Mouse (Mus musculus): Measurements from ENCODE around the gene 1700025C18Rik.

- TF ChIP-seq CTCF (IDR thresholded peaks at IDR 0.05) (peak; percentile 38), EP300 (IDR thresholded peaks at IDR 0.05; ENCODE audit: insufficient read depth, low read depth, low read length) (no peak), POLR2A (IDR thresholded peaks at IDR 0.05; ENCODE audit: insufficient read depth, low read depth, low read length) (peak; percentile 65; the same call in 1 of the 2 replicates)
Observed at GRCm38 (mm10) chr2:165034131-165035057, 56.2 kb downstream of the 1700025C18Rik start, which contains the start of gene Ncoa5.
